In genomic region chr9:43108721-43109120, GRCm38 (mm10) we compare ENCODE assay signal across 26 mouse cellular contexts. TPM values are rescaled to one million over a fixed set of nuclear protein-coding genes. Genes with fewer than 3 reads are reported as not detected.
A peak's percentile ranks its signal among the peaks of the same experiment; 100 is the strongest.
DNase-seq lines count a peak whose midpoint lies in the region; ATAC-seq and TF ChIP-seq lines count a peak whose summit lies in the region.
"Had no signal": no experiment of that assay in that cellular context is flagged by ENCODE, and none has a peak within 500 bp of the region (broad histone marks: within the 10 kb centered on the region; RNA-seq: fewer than 3 reads in every experiment).

No protein-coding gene starts in this region.

- no peaks in the 10 kb centered on the region; the same call in 1 of the 2 replicates for H3K36me3 ChIP-seq in ES-Bruce4 (ENCODE audit: control insufficient read depth, insufficient read depth, low read length, poor library complexity, severe bottlenecking)
- peaks cover 0 to 16% of the 10 kb centered on the region in 2 experiments; a peak in 2 of 4 replicates for H3K36me3 ChIP-seq in MEL (ENCODE audit: control insufficient read depth in 1 of 2, insufficient read depth in 2 of 2, low read length in 2 of 2)

- intact Hi-C loops in gastrocnemius, adult 2 months (cut with DNase I): no loop called here
- intact Hi-C loops in left cerebral cortex, postnatal 10 days (cut with DNase I): no loop called here

- H3K9ac ChIP-seq in ES-Bruce4 (ENCODE audit: low read depth, poor library complexity, severe bottlenecking) (no peak overlapping the region), MEL (ENCODE audit: control insufficient read depth, low read depth, low read length, poor library complexity, severe bottlenecking) (no peak overlapping the region; the same call in 1 of the 2 replicates)
- H3K9ac ChIP-seq: embryonic facial prominence, embryonic 12.5 days; forebrain, embryonic 12.5 days had no signal

- no peak for TF ChIP-seq RAD21 in MEL (IDR thresholded peaks at IDR 0.05; ENCODE audit: low read depth, low read length)

- TF ChIP-seq POLR2A in ES-Bruce4 (IDR thresholded peaks at IDR 0.05; ENCODE audit: insufficient read depth, low read length) (no peak), MEL (IDR thresholded peaks at IDR 0.05; ENCODE audit: control insufficient read depth in 1 of 2, insufficient read depth in 1 of 2, low read depth in 1 of 2, low read length in 2 of 2, poor library complexity in 1 of 2) (no peak)

- peaks cover 19% of the 10 kb centered on the region for H3K79me2 ChIP-seq in MEL (ENCODE audit: control insufficient read depth, insufficient read depth, low read length, poor library complexity)

- peak overlapping the region; percentile 3; the same call in 1 of the 2 replicates for H3K27ac ChIP-seq in gastrocnemius, adult 2 months
- H3K27ac ChIP-seq in layer of hippocampus, adult 2 months: peak overlapping the region; percentile 98
- H3K27ac ChIP-seq in ES-Bruce4 (ENCODE audit: insufficient read depth, low read length) (peak overlapping the region; percentile 4), MEL (ENCODE audit: control insufficient read depth, low read depth, low read length) (peak overlapping the region; percentile 38; the same call in 1 of the 2 replicates)
- H3K27ac ChIP-seq: embryonic facial prominence, embryonic 10.5 days; embryonic facial prominence, embryonic 12.5 days; forebrain, embryonic 10.5 days; forebrain, embryonic 12.5 days had no signal

- H3K9me3 ChIP-seq in ES-Bruce4 (replicated peaks; ENCODE audit: control insufficient read depth, insufficient read depth, low read length, poor library complexity, severe bottlenecking) (no peaks in the 10 kb centered on the region), MEL (replicated peaks; ENCODE audit: insufficient read depth, low read length) (no peaks in the 10 kb centered on the region)
- H3K9me3 ChIP-seq: embryonic facial prominence, embryonic 10.5 days; embryonic facial prominence, embryonic 12.5 days; forebrain, embryonic 10.5 days; forebrain, embryonic 12.5 days; G1E had no signal

- H3K27me3 ChIP-seq in ES-Bruce4 (ENCODE audit: control insufficient read depth, insufficient read depth, low read length, poor library complexity, severe bottlenecking) (no peaks in the 10 kb centered on the region), MEL (ENCODE audit: control insufficient read depth in 1 of 2, insufficient read depth in 2 of 2, low read length in 2 of 2) (no peaks in the 10 kb centered on the region)
- H3K27me3 ChIP-seq: CH12.LX; embryonic facial prominence, embryonic 12.5 days; forebrain, embryonic 12.5 days had no signal

- H3K4me1 ChIP-seq in ES-Bruce4 (ENCODE audit: control insufficient read depth, insufficient read depth, low read length) (no peaks in the 10 kb centered on the region), MEL (ENCODE audit: control insufficient read depth in 1 of 2, insufficient read depth in 2 of 2, low read length in 2 of 2) (peaks cover 9 to 18% of the 10 kb centered on the region in 2 experiments)

- TF ChIP-seq EP300 in ES-Bruce4 (IDR thresholded peaks at IDR 0.05; ENCODE audit: insufficient read depth, low read depth, low read length) (no peak), MEL (IDR thresholded peaks at IDR 0.05; ENCODE audit: low read depth in 1 of 2, low read length in 2 of 2) (no peak)

- no peak for ATAC-seq in erythroid progenitor cell, adult 5-6 weeks (replicated peaks; ENCODE audit: low FRiP score, poor library complexity, severe bottlenecking)
- ATAC-seq: CD4-positive, CD25-positive, alpha-beta regulatory T cell, adult 4 months; forebrain, embryonic 14.5 days; forebrain, embryonic 16.5 days had no signal

- no peak for DNase-seq in gastrocnemius, adult 2 months
- no peak for DNase-seq in gastrocnemius, postnatal 10 days
- DNase-seq in layer of hippocampus, adult 2 months (ENCODE audit: low spot score in 2 of 2): no peak
- DNase-seq in layer of hippocampus, postnatal 14 days (ENCODE audit: low spot score in 2 of 2): no peak
- DNase-seq in MEL (ENCODE audit: low read depth, low spot score): peak; percentile 24
- DNase-seq in left cerebral cortex, postnatal 10 days (ENCODE audit: extremely low spot score in 1 of 2, low spot score in 2 of 2): no peak
- DNase-seq: adrenal gland, adult 2 months; adrenal gland, postnatal 10 days; adrenal gland, postnatal 25 days; B cell, adult 2 months; cerebellum, adult 11-12 months; cerebellum, adult 2 months; cerebellum, adult 9-10 months; cerebellum, postnatal 10 days; cerebellum, postnatal 25 days had no signal

- TF ChIP-seq CTCF in gastrocnemius, adult 2 months (IDR thresholded peaks at IDR 0.05): no peak
- no peak for TF ChIP-seq CTCF in layer of hippocampus, adult 2 months (conservative IDR thresholded peaks at IDR 0.05)
- TF ChIP-seq CTCF in ES-Bruce4 (IDR thresholded peaks at IDR 0.05; ENCODE audit: low read depth, low read length): no peak
- TF ChIP-seq CTCF in MEL (IDR thresholded peaks at IDR 0.05 in 2 of 3, conservative IDR thresholded peaks at IDR 0.05 in 1 of 3; ENCODE audit: control insufficient read depth in 1 of 3, insufficient read depth in 1 of 3, low read depth in 2 of 3, low read length in 3 of 3, poor library complexity in 1 of 3, severe bottlenecking in 1 of 3): no peak

- H3K4me3 ChIP-seq in gastrocnemius, adult 2 months: no peak overlapping the region
- no peak overlapping the region for H3K4me3 ChIP-seq in layer of hippocampus, adult 2 months
- H3K4me3 ChIP-seq in ES-Bruce4 (ENCODE audit: low read depth, low read length): no peak overlapping the region
- peak overlapping the region in 1 of 2 experiments; percentile 17; a peak in 1 of 4 replicates for H3K4me3 ChIP-seq in MEL (ENCODE audit: control insufficient read depth in 1 of 2, insufficient read depth in 1 of 2, low read depth in 2 of 2, low read length in 2 of 2)
- H3K4me3 ChIP-seq: embryonic facial prominence, embryonic 10.5 days; embryonic facial prominence, embryonic 12.5 days; forebrain, embryonic 10.5 days; forebrain, embryonic 12.5 days had no signal

TF ChIP-seq in MEL, 35 proteins besides CTCF, POLR2A, EP300 and RAD21:
- TF ChIP-seq GATA1 (IDR thresholded peaks at IDR 0.05; ENCODE audit: low read depth, low read length) (peak; percentile 54), JUND (IDR thresholded peaks at IDR 0.05; ENCODE audit: low read depth, low read length) (no peak), KAT2A (conservative IDR thresholded peaks at IDR 0.05; ENCODE audit: low read depth, low read length) (no peak), ZC3H11A (IDR thresholded peaks at IDR 0.05; ENCODE audit: low read depth, low read length) (no peak), USF2 (IDR thresholded peaks at IDR 0.05; ENCODE audit: borderline replicate concordance in 1 of 2, insufficient read depth in 1 of 2, low read depth in 1 of 2, low read length in 2 of 2) (no peak)

RNA-seq across cellular contexts. Expression of gene Arhgef12, which starts 1.7 kb away (rescaled TPM):
- 10 to 100 TPM; 41.9 to 61.9 TPM for total RNA-seq in gastrocnemius, adult 2 months (2021)
- 10 to 100 TPM; 49.6 to 54.5 TPM for total RNA-seq in gastrocnemius, postnatal 10 days (2021)
- 100 to 1,000 TPM; 146 to 162 TPM for total RNA-seq in layer of hippocampus, adult 2 months (2021)
- 100 to 1,000 TPM; 151 to 163 TPM for total RNA-seq in layer of hippocampus, postnatal 14 days (2021)
- polyA plus RNA-seq in ES-Bruce4 (2011; ENCODE audit: insufficient read depth, insufficient read length, low read depth, missing spikeins): 42.6 and 45.6 TPM in 2 replicates
- 11.8 and 14.8 TPM in 2 replicates for total RNA-seq in MEL (2012; rRNA removed)
- 10 to 100 TPM; 14.7 to 33.5 TPM for polyA plus RNA-seq in MEL (2012; ENCODE audit: insufficient read depth in 1 of 2, insufficient read length in 2 of 2, low read depth in 1 of 2, low replicate concordance in 2 of 2, missing spikeins in 1 of 2)
- 139 and 161 TPM in 2 replicates for total RNA-seq in erythroid progenitor cell, adult 5-6 weeks (2015; ENCODE audit: low replicate concordance)
- total RNA-seq in erythroid progenitor cell, adult 5-6 weeks (2017; ENCODE audit: low replicate concordance): 204 and 206 TPM in 2 replicates
- total RNA-seq in left cerebral cortex, postnatal 10 days (2021): 100 to 1,000 TPM; 150 to 165 TPM

RNA-seq across cellular contexts. Expression of gene Tmem136, which starts 7.6 kb away (rescaled TPM):
- 1 to 10 TPM; 2.3 to 3.0 TPM for total RNA-seq in gastrocnemius, adult 2 months (2021)
- total RNA-seq in gastrocnemius, postnatal 10 days (2021): 1 to 10 TPM; 1.3 to 3.0 TPM
- 10 to 100 TPM; 23.5 to 25.5 TPM for total RNA-seq in layer of hippocampus, adult 2 months (2021)
- total RNA-seq in layer of hippocampus, postnatal 14 days (2021): 10 to 100 TPM; 19.9 TPM
- 10.0 and 10.5 TPM in 2 replicates for polyA plus RNA-seq in ES-Bruce4 (2011; ENCODE audit: insufficient read depth, insufficient read length, low read depth, missing spikeins)
- 0.42 and 0.62 TPM in 2 replicates for total RNA-seq in MEL (2012; rRNA removed)
- 1 to 10 TPM in 1 of 2 experiments, not detected in 1; 2.0 TPM for polyA plus RNA-seq in MEL (2012; ENCODE audit: insufficient read depth in 1 of 2, insufficient read length in 2 of 2, low read depth in 1 of 2, low replicate concordance in 2 of 2, missing spikeins in 1 of 2)
- 12.2 TPM in 1 of 2 replicates, not detected in the other for total RNA-seq in erythroid progenitor cell, adult 5-6 weeks (2015; ENCODE audit: low replicate concordance)
- total RNA-seq in erythroid progenitor cell, adult 5-6 weeks (2017; ENCODE audit: low replicate concordance): 0.77 TPM in 1 of 2 replicates, not detected in the other
- 10 to 100 TPM; 16.0 to 17.7 TPM for total RNA-seq in left cerebral cortex, postnatal 10 days (2021)

Comparison
In these comparisons a context has a peak if more than half of its experiments do, and no peak if none do; other contexts are left out.
1. H3K27ac ChIP-seq: peak in every context shown above with its lines; median percentile 98 in layer of hippocampus, adult 2 months; 38 in MEL; 4 in ES-Bruce4; 3 in gastrocnemius, adult 2 months.